Mouse (Mus musculus): Measurements from ENCODE around the gene Orc2. TPM values are rescaled to one million over a fixed set of nuclear protein-coding genes. Genes with fewer than 3 reads are reported as not detected.

The Orc2 gene
- polyA plus RNA-seq, 1 experiment from 2014 or later, result 22.6 TPM

- no peak for ATAC-seq (ENCODE audit: low read depth)
- H3K4me1 ChIP-seq (ENCODE audit: control insufficient read depth, low read depth, low read length), result peaks cover 8% of the 10 kb centered on the region
- 87% methylated on average over 7 of the region's 7 CpGs for WGBS (ENCODE audit: insufficient replicate concordance)
- H3K9ac ChIP-seq (ENCODE audit: low read depth, low read length), result no peak overlapping the region
- H3K4me3 ChIP-seq (ENCODE audit: low read depth, low read length), result no peak overlapping the region
- H3K27ac ChIP-seq (ENCODE audit: low read length), result no peak overlapping the region
- no peaks in the 10 kb centered on the region for H3K9me3 ChIP-seq (replicated peaks; ENCODE audit: control insufficient read depth, low read length)
- H3K36me3 ChIP-seq (ENCODE audit: control insufficient read depth, insufficient read depth), result no peaks in the 10 kb centered on the region; the same call in 1 of the 2 replicates
- H3K4me2 ChIP-seq (ENCODE audit: low read depth, low read length), result no peak overlapping the region
- no peaks in the 10 kb centered on the region for H3K27me3 ChIP-seq (ENCODE audit: control insufficient read depth, insufficient read depth, low read depth, low read length)
Observed at GRCm38 (mm10) chr1:58447766-58448165, 57.1 kb downstream of the Orc2 start.

DNA sequence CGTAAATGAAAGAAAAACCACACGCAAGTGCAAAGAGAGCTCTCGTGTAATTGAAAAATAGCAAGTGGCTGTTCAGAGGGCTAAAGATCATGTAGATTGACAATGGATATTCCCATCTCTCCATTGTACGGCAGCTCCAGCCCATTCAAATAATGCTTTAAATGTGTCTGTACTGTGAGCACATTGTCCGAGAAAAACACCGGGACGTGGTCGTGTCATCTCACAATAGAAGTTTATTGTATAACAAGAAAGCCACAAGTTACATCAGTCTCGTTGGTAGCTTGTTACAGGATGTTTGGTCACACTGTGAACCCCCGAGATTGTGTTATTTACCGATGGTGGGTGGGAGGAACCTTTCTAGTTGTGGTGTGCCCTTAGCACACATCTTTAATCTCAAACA lies 59.0 kb downstream of the Orc2 start:
- H3K4me1 ChIP-seq (ENCODE audit: control insufficient read depth, low read depth, low read length), result peaks cover 8% of the 10 kb centered on the region
- H3K4me3 ChIP-seq (ENCODE audit: low read depth, low read length), result peak overlapping the region; percentile 72
- H3K4me2 ChIP-seq (ENCODE audit: low read depth, low read length), result peak overlapping the region; percentile 84
- H3K9me3 ChIP-seq (replicated peaks; ENCODE audit: control insufficient read depth, low read length), result no peaks in the 10 kb centered on the region
- ATAC-seq (ENCODE audit: low read depth), result no peak
- no peaks in the 10 kb centered on the region for H3K27me3 ChIP-seq (ENCODE audit: control insufficient read depth, insufficient read depth, low read depth, low read length)
- WGBS (ENCODE audit: insufficient replicate concordance), result 4% methylated on average over 11 of the region's 11 CpGs
- no peaks in the 10 kb centered on the region for H3K36me3 ChIP-seq (ENCODE audit: control insufficient read depth, insufficient read depth)
- peak overlapping the region; percentile 75 for H3K9ac ChIP-seq (ENCODE audit: low read depth, low read length)
- peak overlapping the region; percentile 70 for H3K27ac ChIP-seq (ENCODE audit: low read length)

GRCm38 (mm10) chr1:58445143-58445722 lies 59.7 kb downstream of the Orc2 start, which contains the start of the genes Nif3l1 and Ppil3:
Gene Nif3l1, plus strand, starts transcription at chr1:58445151.
Gene Ppil3, minus strand, starts transcription at chr1:58445486.
- under 1% methylated on average over 33 of the region's 33 CpGs for WGBS (ENCODE audit: insufficient replicate concordance)
- peak; percentile 91 for ATAC-seq (ENCODE audit: low read depth)
- H3K9me3 ChIP-seq (replicated peaks; ENCODE audit: control insufficient read depth, low read length), result no peaks in the 10 kb centered on the region
- peak within 1 kb of the TSS; percentile 75 for H3K9ac ChIP-seq (ENCODE audit: low read depth, low read length)
- no peaks in the 10 kb centered on the region for H3K36me3 ChIP-seq (ENCODE audit: control insufficient read depth, insufficient read depth)
- no peaks in the 10 kb centered on the region for H3K27me3 ChIP-seq (ENCODE audit: control insufficient read depth, insufficient read depth, low read depth, low read length)
- peak within 1 kb of the TSS; percentile 84 for H3K4me2 ChIP-seq (ENCODE audit: low read depth, low read length)
- H3K4me1 ChIP-seq (ENCODE audit: control insufficient read depth, low read depth, low read length), result peaks cover 8% of the 10 kb centered on the region
- H3K27ac ChIP-seq (ENCODE audit: low read length), result peak within 1 kb of the TSS; percentile 70
- H3K4me3 ChIP-seq (ENCODE audit: low read depth, low read length), result peak within 1 kb of the TSS; percentile 72

DNA sequence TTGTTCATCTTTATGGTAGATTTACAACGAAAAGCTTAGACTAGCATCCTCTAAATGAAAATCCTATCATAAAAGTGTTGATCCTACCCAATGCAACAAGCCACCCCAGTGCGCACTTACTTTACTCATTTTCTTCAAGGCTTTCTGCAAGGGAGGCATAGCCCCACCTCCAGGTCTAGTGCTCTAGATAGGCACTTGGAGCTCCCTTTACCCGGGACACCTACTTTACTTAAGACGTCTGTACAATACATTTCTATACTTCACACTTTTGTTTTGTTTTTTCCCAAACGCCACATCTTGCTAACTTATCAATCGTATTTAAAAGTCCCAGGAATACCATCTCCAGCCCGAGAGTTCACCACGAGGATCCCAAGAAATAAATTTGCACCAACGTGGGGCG lies 60.2 kb downstream of the Orc2 start:
- no peaks in the 10 kb centered on the region for H3K27me3 ChIP-seq (ENCODE audit: control insufficient read depth, insufficient read depth, low read depth, low read length)
- H3K27ac ChIP-seq (ENCODE audit: low read length), result peak overlapping the region; percentile 70
- H3K4me3 ChIP-seq (ENCODE audit: low read depth, low read length), result peak overlapping the region; percentile 72
- 10% methylated on average over 10 of the region's 10 CpGs for WGBS (ENCODE audit: insufficient replicate concordance)
- no peaks in the 10 kb centered on the region for H3K9me3 ChIP-seq (replicated peaks; ENCODE audit: control insufficient read depth, low read length)
- ATAC-seq (ENCODE audit: low read depth), result no peak
- H3K9ac ChIP-seq (ENCODE audit: low read depth, low read length), result peak overlapping the region; percentile 75
- no peaks in the 10 kb centered on the region for H3K36me3 ChIP-seq (ENCODE audit: control insufficient read depth, insufficient read depth)
- peaks cover 8% of the 10 kb centered on the region for H3K4me1 ChIP-seq (ENCODE audit: control insufficient read depth, low read depth, low read length)
- peak overlapping the region; percentile 84 for H3K4me2 ChIP-seq (ENCODE audit: low read depth, low read length)

DNA sequence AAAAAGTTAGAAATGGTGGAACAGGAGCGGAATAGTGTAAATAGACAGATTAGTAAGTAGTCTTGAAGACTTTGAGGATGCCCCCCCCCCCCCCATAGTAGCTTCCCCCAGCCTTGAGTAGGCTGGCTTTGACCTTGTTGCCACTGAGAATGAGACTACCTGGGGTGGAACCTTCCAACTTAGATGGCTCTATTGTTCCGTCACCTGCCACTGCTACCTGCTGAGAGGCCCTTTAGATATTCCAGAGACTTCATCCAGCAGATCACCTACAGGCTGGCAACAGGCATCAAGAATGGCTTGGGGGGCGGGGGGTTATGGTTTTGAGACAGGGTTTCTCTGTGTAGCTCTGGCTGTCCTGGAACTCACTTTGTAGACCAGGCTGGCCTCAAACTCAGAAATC lies 80.4 kb downstream of the Orc2 start:
- no peak overlapping the region for H3K4me3 ChIP-seq (ENCODE audit: low read depth, low read length)
- no peak for ATAC-seq (ENCODE audit: low read depth)
- H3K36me3 ChIP-seq (ENCODE audit: control insufficient read depth, insufficient read depth), result peaks cover 13% of the 10 kb centered on the region
- H3K9me3 ChIP-seq (replicated peaks; ENCODE audit: control insufficient read depth, low read length), result no peaks in the 10 kb centered on the region
- no peak overlapping the region; the same call in 1 of the 2 replicates for H3K27ac ChIP-seq (ENCODE audit: low read length)
- no peaks in the 10 kb centered on the region for H3K27me3 ChIP-seq (ENCODE audit: control insufficient read depth, insufficient read depth, low read depth, low read length)
- peaks cover 16% of the 10 kb centered on the region for H3K4me1 ChIP-seq (ENCODE audit: control insufficient read depth, low read depth, low read length)
- H3K4me2 ChIP-seq (ENCODE audit: low read depth, low read length), result peak overlapping the region; percentile 60
- WGBS (ENCODE audit: insufficient replicate concordance), result 83% methylated on average over 3 of the region's 3 CpGs
- no peak overlapping the region for H3K9ac ChIP-seq (ENCODE audit: low read depth, low read length)

DNA sequence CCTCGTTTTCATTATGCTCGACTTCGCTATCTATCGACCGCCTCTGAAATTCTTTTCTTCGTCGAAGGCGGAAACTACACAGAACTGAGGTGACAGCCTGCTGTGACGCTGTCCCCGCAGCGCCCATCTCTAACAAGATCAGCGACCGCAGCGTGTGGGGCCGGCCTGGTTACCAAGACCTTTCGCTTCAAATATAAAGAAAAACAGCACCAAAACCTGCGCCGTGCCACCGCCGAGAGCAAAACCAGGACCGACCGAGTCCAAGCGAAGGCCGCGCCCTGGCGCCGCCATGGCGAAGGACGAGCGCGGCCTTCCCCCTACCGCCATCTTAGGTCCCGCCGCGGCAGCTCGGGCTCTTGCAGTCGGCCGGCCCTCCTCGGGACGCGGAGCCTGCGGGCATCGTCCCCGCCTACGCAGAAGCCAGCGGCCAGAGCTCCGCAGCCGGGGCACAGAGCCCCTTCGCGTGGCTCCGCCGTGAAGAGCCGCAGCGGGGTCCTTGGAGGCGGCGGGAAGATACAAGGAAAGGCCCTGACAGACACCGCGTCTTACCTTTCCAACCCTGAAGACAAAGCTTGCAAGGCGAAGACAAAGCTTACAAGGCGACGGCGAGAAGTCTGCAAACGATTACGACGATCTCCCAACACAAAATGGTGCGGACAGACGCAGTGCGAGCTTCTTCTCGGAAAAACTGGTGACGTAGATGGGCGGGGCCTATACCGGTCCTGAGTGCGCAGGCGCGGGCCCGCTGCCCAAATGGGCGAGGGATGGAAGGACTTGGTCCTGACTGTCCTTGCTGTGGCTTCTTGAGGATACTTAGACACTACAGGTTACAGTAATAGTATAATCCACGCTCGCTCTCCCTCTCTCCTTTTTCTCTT lies 81.3 kb downstream of the Orc2 start, which contains the start of gene Clk1:
TSS of gene Clk1 (minus strand) at position 696 of the 878 bp plus-strand sequence.
- Histone ChIP-seq H3K27me3 (ENCODE audit: control insufficient read depth, insufficient read depth, low read depth, low read length) (no peaks in the 10 kb centered on the region), H3K36me3 (ENCODE audit: control insufficient read depth, insufficient read depth) (peaks cover 22% of the 10 kb centered on the region), H3K4me3 (ENCODE audit: low read depth, low read length) (peak within 1 kb of the TSS; percentile 100), H3K9ac (ENCODE audit: low read depth, low read length) (peak within 1 kb of the TSS; percentile 100), H3K27ac (ENCODE audit: low read length) (peak within 1 kb of the TSS; percentile 99), H3K4me1 (ENCODE audit: control insufficient read depth, low read depth, low read length) (peaks cover 16% of the 10 kb centered on the region), H3K9me3 (replicated peaks; ENCODE audit: control insufficient read depth, low read length) (no peaks in the 10 kb centered on the region), H3K4me2 (ENCODE audit: low read depth, low read length) (peak within 1 kb of the TSS; percentile 74)
- WGBS (ENCODE audit: insufficient replicate concordance), result under 1% methylated on average over 79 of the region's 79 CpGs
- ATAC-seq (ENCODE audit: low read depth), result peak; percentile 93

DNA sequence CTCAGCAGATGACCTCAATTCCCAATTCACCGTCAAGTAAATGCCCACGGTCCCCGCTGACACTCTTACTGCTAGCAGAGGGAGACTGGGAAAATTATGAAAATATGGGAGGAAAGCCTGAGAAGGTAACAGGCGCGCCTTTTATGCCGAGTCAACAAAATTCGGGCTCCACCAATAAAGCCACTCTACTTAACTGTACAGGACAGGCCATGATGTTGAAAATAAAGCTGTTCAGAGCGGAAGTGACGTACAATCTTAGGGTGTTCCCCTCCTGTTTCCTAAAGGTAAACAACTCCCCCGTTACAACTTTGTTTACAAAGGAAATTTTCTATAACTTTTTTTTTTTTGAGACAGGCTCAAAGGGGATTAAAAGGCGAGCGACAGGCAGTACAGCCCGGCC lies 82.0 kb downstream of the Orc2 start:
- Histone ChIP-seq H3K27me3 (ENCODE audit: control insufficient read depth, insufficient read depth, low read depth, low read length) (no peaks in the 10 kb centered on the region), H3K4me3 (ENCODE audit: low read depth, low read length) (peak overlapping the region; percentile 100)
- ATAC-seq (ENCODE audit: low read depth), result peak; percentile 67

GRCm38 (mm10) chr1:58420961-58421360 lies 83.9 kb downstream of the Orc2 start:
- no peak overlapping the region for H3K4me3 ChIP-seq (ENCODE audit: low read depth, low read length)
- 58% methylated on average over 7 of the region's 7 CpGs for WGBS (ENCODE audit: insufficient replicate concordance)
- H3K27me3 ChIP-seq (ENCODE audit: control insufficient read depth, insufficient read depth, low read depth, low read length), result no peaks in the 10 kb centered on the region
- H3K4me2 ChIP-seq (ENCODE audit: low read depth, low read length), result 0 out of 2 replicates have a peak overlapping the region, but pooled peaks have one; percentile 26
- peaks cover 48% of the 10 kb centered on the region for H3K36me3 ChIP-seq (ENCODE audit: control insufficient read depth, insufficient read depth)
- no peak for ATAC-seq (ENCODE audit: low read depth)
- H3K9me3 ChIP-seq (replicated peaks; ENCODE audit: control insufficient read depth, low read length), result no peaks in the 10 kb centered on the region
- H3K27ac ChIP-seq (ENCODE audit: low read length), result no peak overlapping the region
- H3K4me1 ChIP-seq (ENCODE audit: control insufficient read depth, low read depth, low read length), result peaks cover 16% of the 10 kb centered on the region
- no peak overlapping the region for H3K9ac ChIP-seq (ENCODE audit: low read depth, low read length)

More for the DNA sequence above, 82.0 kb downstream of the Orc2 start:
- no peaks in the 10 kb centered on the region for H3K9me3 ChIP-seq (replicated peaks; ENCODE audit: control insufficient read depth, low read length)
- peaks cover 30% of the 10 kb centered on the region for H3K36me3 ChIP-seq (ENCODE audit: control insufficient read depth, insufficient read depth)
- peaks cover 16% of the 10 kb centered on the region for H3K4me1 ChIP-seq (ENCODE audit: control insufficient read depth, low read depth, low read length)
- 5% methylated on average over 13 of the region's 13 CpGs for WGBS (ENCODE audit: insufficient replicate concordance)
- H3K27ac ChIP-seq (ENCODE audit: low read length), result peak overlapping the region; percentile 99
- peak overlapping the region; percentile 100 for H3K9ac ChIP-seq (ENCODE audit: low read depth, low read length)
- H3K4me2 ChIP-seq (ENCODE audit: low read depth, low read length), result peak overlapping the region; percentile 74

- no peak overlapping the region for H3K9ac ChIP-seq (ENCODE audit: low read depth, low read length)
- H3K36me3 ChIP-seq (ENCODE audit: control insufficient read depth, insufficient read depth), result peaks cover 55% of the 10 kb centered on the region
- H3K4me2 ChIP-seq (ENCODE audit: low read depth, low read length), result no peak overlapping the region
- no peaks in the 10 kb centered on the region for H3K27me3 ChIP-seq (ENCODE audit: control insufficient read depth, insufficient read depth, low read depth, low read length)
- no peak overlapping the region for H3K4me3 ChIP-seq (ENCODE audit: low read depth, low read length)
- no peaks in the 10 kb centered on the region for H3K9me3 ChIP-seq (replicated peaks; ENCODE audit: control insufficient read depth, low read length)
- H3K4me1 ChIP-seq (ENCODE audit: control insufficient read depth, low read depth, low read length), result peaks cover 16% of the 10 kb centered on the region
- 79% methylated on average over 10 of the region's 10 CpGs for WGBS (ENCODE audit: insufficient replicate concordance)
- no peak overlapping the region for H3K27ac ChIP-seq (ENCODE audit: low read length)
- no peak for ATAC-seq (ENCODE audit: low read depth)
Observed at GRCm38 (mm10) chr1:58420032-58420431, 84.9 kb downstream of the Orc2 start.
